Mouse (Mus musculus) lung, postnatal 0 days (tissue): Measurements from ENCODE around the gene Tars. TPM values are rescaled to one million over a fixed set of nuclear protein-coding genes. Genes with fewer than 3 reads are reported as not detected.

Experiments used
- ATAC-seq: fragments of 200-750 bp; cut with Nextera tagmentation; 2 replicates; pipeline ENCODE4 v1.8.0; 2017; ENCODE audit warnings: moderate library complexity
- DNase-seq: peaks from one replicate; pipeline ENCODE4 v3.0.0-alpha.2; 2016; ENCODE audit warnings: low spot score
- H3K27ac ChIP-seq: fragments of 300-500 bp; sonication (generic); 2 replicates; pipeline ENCODE4 v1.5.1; 2014; ENCODE audit warnings: antibody characterized with exemption, mild to moderate bottlenecking, low read length, mixed read lengths
- H3K27me3 ChIP-seq: fragments of 300-500 bp; sonication (generic); replicated peaks from 2 replicates; pipeline ENCODE4 v1.6.1; 2014; ENCODE audit warnings: low read length, mixed read lengths; ENCODE audit not compliant: insufficient read depth
- H3K36me3 ChIP-seq: fragments of 300-500 bp; sonication (generic); 2 replicates; pipeline ENCODE4 v1.6.1; 2014; ENCODE audit warnings: low read length, mixed read lengths; ENCODE audit not compliant: insufficient read depth
- H3K4me1 ChIP-seq: fragments of 300-500 bp; sonication (generic); 2 replicates; pipeline ENCODE4 v1.6.1; 2014; ENCODE audit warnings: antibody characterized with exemption, low read depth, low read length, mixed read lengths; ENCODE audit not compliant: insufficient read depth
- H3K4me2 ChIP-seq: fragments of 300-500 bp; sonication (generic); replicated peaks from 2 replicates; pipeline ENCODE4 v1.6.1; 2014; ENCODE audit warnings: low read depth, mild to moderate bottlenecking, low read length, moderate library complexity, mixed read lengths
- H3K4me3 ChIP-seq: fragments of 300-500 bp; sonication (generic); 2 replicates; pipeline ENCODE4 v1.5.1; 2014; ENCODE audit warnings: low read depth, low read length
- H3K9ac ChIP-seq: fragments of 300-500 bp; sonication (generic); replicated peaks from 2 replicates; pipeline ENCODE4 v1.6.1; 2014; ENCODE audit warnings: low read depth, mild to moderate bottlenecking
- H3K9me3 ChIP-seq: fragments of 300-500 bp; sonication (generic); 2 replicates; pipeline ENCODE4 v1.6.1; 2016; ENCODE audit warnings: low read length, mixed read lengths
- CTCF ChIP-seq: IDR thresholded peaks from 2 replicates; pipeline ENCODE4 v1.5.1; 2016; ENCODE audit warnings: antibody characterized with exemption, mild to moderate bottlenecking
- EP300 ChIP-seq: IDR thresholded peaks from 2 replicates; pipeline ENCODE4 v1.6.1; 2016; ENCODE audit warnings: antibody characterized with exemption, mild to moderate bottlenecking, control low read depth
- WGBS: fragments of 180-500 bp; shearing (Covaris S2); extraction: QIAGEN DNeasy Blood & Tissue Kit; methylation state at CpG from one replicate; pipeline ENCODE4 v1.1.7; 2014; 5-methylcytosine and 5-hydroxymethylcytosine counted together
- polyA plus RNA-seq: library from polyadenylated mRNA; unstranded; fragments of >200 nt; fragmentation: Nextera tagmentation; extraction: Ambion mirVana; gene quantifications from 2 replicates; pipeline ENCODE4 v1.2.1, GENCODE M21; 2015

Tars gene
- polyA plus RNA-seq, 1 experiment from 2014 or later: 23.0 TPM

GRCm38 (mm10) chr15:11411846-11412245 lies 12.4 kb upstream of the Tars start:
- Histone ChIP-seq H3K4me3 (no peak overlapping the region), H3K9ac (no peak overlapping the region), H3K27ac (no peak overlapping the region), H3K4me2 (no peak overlapping the region), H3K36me3 (no peaks in the 10 kb centered on the region), H3K4me1 (no peaks in the 10 kb centered on the region), H3K27me3 (no peaks in the 10 kb centered on the region), H3K9me3 (no peaks in the 10 kb centered on the region)
- TF ChIP-seq CTCF (no peak), EP300 (no peak)
- WGBS: 61% methylated on average over 7 of the region's 7 CpGs
- no peak for DNase-seq
- no peak for ATAC-seq

- ATAC-seq (peak; percentile 43; the same call in 1 of the 2 replicates), DNase-seq (peak; percentile 79)
- H3K9me3 ChIP-seq: no peaks in the 10 kb centered on the region
- H3K4me2 ChIP-seq: no peak overlapping the region
- H3K4me3 ChIP-seq: no peak overlapping the region
- H3K27ac ChIP-seq: no peak overlapping the region
- H3K27me3 ChIP-seq: no peaks in the 10 kb centered on the region
- no peak overlapping the region for H3K9ac ChIP-seq
- H3K4me1 ChIP-seq: no peaks in the 10 kb centered on the region
- TF ChIP-seq CTCF: peak; percentile 72
- no peak for TF ChIP-seq EP300
- H3K36me3 ChIP-seq: no peaks in the 10 kb centered on the region
- WGBS: 33% methylated on average over 7 of the region's 7 CpGs
These were observed 8.8 kb upstream of the Tars start for GRCm38 (mm10) chr15:11408155-11408826.

GRCm38 (mm10) chr15:11407381-11407780 lies 7.9 kb upstream of the Tars start:
- Histone ChIP-seq H3K9me3 (no peaks in the 10 kb centered on the region), H3K36me3 (no peaks in the 10 kb centered on the region), H3K27ac (no peak overlapping the region), H3K27me3 (no peaks in the 10 kb centered on the region), H3K4me3 (no peak overlapping the region), H3K9ac (no peak overlapping the region), H3K4me2 (no peak overlapping the region), H3K4me1 (no peaks in the 10 kb centered on the region)
- TF ChIP-seq EP300 (no peak), CTCF (peak; percentile 83)
- peak; percentile 84 for DNase-seq
- ATAC-seq: no peak
- 6% methylated on average over 8 of the region's 8 CpGs for WGBS

- H3K27me3 ChIP-seq: no peaks in the 10 kb centered on the region
- DNase-seq (peak; percentile 36), ATAC-seq (no peak)
- H3K27ac ChIP-seq: no peak overlapping the region
- TF ChIP-seq CTCF: peak; percentile 57
- TF ChIP-seq EP300: no peak
- no peak overlapping the region for H3K4me2 ChIP-seq
- H3K9ac ChIP-seq: no peak overlapping the region
- H3K9me3 ChIP-seq: no peaks in the 10 kb centered on the region
- 23% methylated on average over 9 of the region's 9 CpGs for WGBS
- no peak overlapping the region for H3K4me3 ChIP-seq
- H3K36me3 ChIP-seq: no peaks in the 10 kb centered on the region
- no peaks in the 10 kb centered on the region for H3K4me1 ChIP-seq
These were observed 7.3 kb upstream of the Tars start for GRCm38 (mm10) chr15:11406769-11407168.

GRCm38 (mm10) chr15:11398676-11399350 lies 652 bp downstream of the Tars start:
- ATAC-seq: no peak
- Histone ChIP-seq H3K36me3 (no peaks in the 10 kb centered on the region), H3K9ac (peak overlapping the region; percentile 72), H3K27me3 (no peaks in the 10 kb centered on the region), H3K4me2 (peak overlapping the region; percentile 80), H3K4me1 (peaks cover 6% of the 10 kb centered on the region; the same call in 1 of the 2 replicates), H3K27ac (peak overlapping the region; percentile 29; the same call in 1 of the 2 replicates), H3K4me3 (peak overlapping the region; percentile 61), H3K9me3 (no peaks in the 10 kb centered on the region)
- TF ChIP-seq EP300 (no peak), CTCF (no peak)
- peak; percentile 9 for DNase-seq
- WGBS: 1% methylated on average over 10 of the region's 10 CpGs

- Histone ChIP-seq H3K4me3 (no peak overlapping the region), H3K27me3 (no peaks in the 10 kb centered on the region), H3K9me3 (no peaks in the 10 kb centered on the region), H3K27ac (no peak overlapping the region), H3K9ac (no peak overlapping the region), H3K4me1 (peaks cover 6% of the 10 kb centered on the region; the same call in 1 of the 2 replicates), H3K4me2 (no peak overlapping the region), H3K36me3 (peaks cover 18% of the 10 kb centered on the region)
- 93% methylated on average over 6 of the region's 6 CpGs for WGBS
- DNase-seq (no peak), ATAC-seq (no peak)
- no peak for TF ChIP-seq EP300
- no peak for TF ChIP-seq CTCF
These were observed 3.0 kb downstream of the Tars start for GRCm38 (mm10) chr15:11396421-11396820.
